In the genomic region with DNA sequence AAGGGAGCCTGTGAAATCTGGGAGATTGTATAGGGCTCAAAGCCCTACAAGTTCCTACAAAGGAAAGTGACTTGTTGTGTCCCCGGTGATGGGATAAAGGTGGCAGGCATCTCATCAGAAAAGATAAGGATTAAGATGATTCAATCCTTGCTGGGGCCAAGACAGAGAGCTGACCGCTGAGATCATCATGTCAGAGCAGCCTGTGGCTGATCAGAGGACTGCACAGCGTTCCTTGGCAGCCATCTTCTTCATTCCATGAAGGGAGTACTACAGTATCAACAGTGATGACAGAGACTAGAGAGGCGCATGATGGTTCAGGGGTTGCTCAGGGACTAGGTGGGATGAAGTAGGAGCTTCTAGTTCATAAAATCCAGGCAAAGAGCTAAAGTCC, we compare ENCODE assay signal across 14 mouse cellular contexts.
A peak's percentile ranks its signal among the peaks of the same experiment; 100 is the strongest.
DNase-seq lines count a peak whose midpoint lies in the region; ATAC-seq and TF ChIP-seq lines count a peak whose summit lies in the region.
"Had no signal": no experiment of that assay in that cellular context is flagged by ENCODE, and none has a peak within 500 bp of the region (broad histone marks: within the 10 kb centered on the region; RNA-seq: fewer than 3 reads in every experiment).

No protein-coding gene starts in this region.

- 0 out of 2 replicates have a peak, but pooled peaks cover 3% of the 10 kb centered on the region for H3K4me1 ChIP-seq in heart, embryonic 16.5 days (ENCODE audit: control insufficient read depth, insufficient read depth, low read length)
- peaks cover 5% of the 10 kb centered on the region for H3K4me1 ChIP-seq in heart, adult 2 months (ENCODE audit: control insufficient read depth, insufficient read depth, low read length)
- H3K4me1 ChIP-seq in midbrain, embryonic 13.5 days (replicated peaks): peaks cover 14% of the 10 kb centered on the region
- no peaks in the 10 kb centered on the region for H3K4me1 ChIP-seq in liver, postnatal 0 days (ENCODE audit: insufficient read depth)
- H3K4me1 ChIP-seq: liver, embryonic 13.5 days had no signal

- no peak for DNase-seq in heart, adult 2 months
- peak; percentile 59 for DNase-seq in MN1 (ENCODE audit: low spot score)
- DNase-seq in heart, postnatal 36 days: peak; percentile 8 to 25
- no peak for DNase-seq in kidney, postnatal 25 days
- DNase-seq in liver, postnatal 0 days: no peak
- DNase-seq: cerebellum, adult 11 months; liver, embryonic 13.5 days; thymus, postnatal 25 days had no signal

- intact Hi-C loops in heart, adult 2 months (cut with DNase I): no loop called here
- intact Hi-C loops in heart, postnatal 36 days (cut with DNase I): no loop called here

- H3K79me2 ChIP-seq in heart, adult 2 months (replicated peaks; ENCODE audit: control insufficient read depth, insufficient read depth, low read length): no peaks in the 10 kb centered on the region

- no peak for TF ChIP-seq CTCF in heart, adult 2 months (IDR thresholded peaks at IDR 0.05)
- TF ChIP-seq CTCF in liver, postnatal 0 days (IDR thresholded peaks at IDR 0.05; ENCODE audit: low read depth): no peak

- no peak overlapping the region for H3K4me3 ChIP-seq in heart, embryonic 16.5 days (ENCODE audit: low read length)
- no peak overlapping the region for H3K4me3 ChIP-seq in heart, adult 2 months
- H3K4me3 ChIP-seq in midbrain, embryonic 13.5 days (replicated peaks): no peak overlapping the region
- H3K4me3 ChIP-seq in liver, postnatal 0 days (ENCODE audit: low read depth, low read length): no peak overlapping the region
- H3K4me3 ChIP-seq: forebrain, embryonic 15.5 days; liver, embryonic 13.5 days had no signal

- no peak for TF ChIP-seq POLR2A in heart, adult 2 months (IDR thresholded peaks at IDR 0.05; ENCODE audit: insufficient read depth, low read depth, low read length)

- TF ChIP-seq EP300 in heart, adult 2 months (IDR thresholded peaks at IDR 0.05; ENCODE audit: insufficient read depth, low read depth, low read length): no peak
- no peak for TF ChIP-seq EP300 in liver, postnatal 0 days (IDR thresholded peaks at IDR 0.05; ENCODE audit: low read depth)

- 58% methylated on average over 4 of the region's 4 CpGs for WGBS in heart, embryonic 16.5 days
- WGBS in heart, adult 2 months: 63% methylated on average over 4 of the region's 4 CpGs
- 77% methylated on average over 4 of the region's 4 CpGs for WGBS in midbrain, embryonic 13.5 days
- WGBS in liver, postnatal 0 days (ENCODE audit: insufficient replicate concordance): 67% methylated on average over 4 of the region's 4 CpGs

- H3K27me3 ChIP-seq in heart, embryonic 16.5 days (ENCODE audit: control insufficient read depth, insufficient read depth, low read length): no peaks in the 10 kb centered on the region
- no peaks in the 10 kb centered on the region for H3K27me3 ChIP-seq in heart, adult 2 months (ENCODE audit: control insufficient read depth, insufficient read depth, low read length)
- no peaks in the 10 kb centered on the region for H3K27me3 ChIP-seq in midbrain, embryonic 13.5 days
- H3K27me3 ChIP-seq in liver, postnatal 0 days (ENCODE audit: insufficient read depth, low read length): no peaks in the 10 kb centered on the region
- H3K27me3 ChIP-seq: forebrain, embryonic 15.5 days; liver, embryonic 13.5 days had no signal

- H3K9me3 ChIP-seq in heart, embryonic 16.5 days (replicated peaks; ENCODE audit: control insufficient read depth, low read length): no peaks in the 10 kb centered on the region
- H3K9me3 ChIP-seq in midbrain, embryonic 13.5 days: no peaks in the 10 kb centered on the region
- H3K9me3 ChIP-seq in liver, postnatal 0 days (ENCODE audit: low read length): no peaks in the 10 kb centered on the region
- H3K9me3 ChIP-seq: forebrain, embryonic 15.5 days; liver, embryonic 13.5 days had no signal

- H3K36me3 ChIP-seq in heart, embryonic 16.5 days (ENCODE audit: control insufficient read depth, insufficient read depth): no peaks in the 10 kb centered on the region
- no peaks in the 10 kb centered on the region for H3K36me3 ChIP-seq in heart, adult 2 months (ENCODE audit: control insufficient read depth, insufficient read depth, low read length)
- no peaks in the 10 kb centered on the region for H3K36me3 ChIP-seq in midbrain, embryonic 13.5 days
- no peaks in the 10 kb centered on the region for H3K36me3 ChIP-seq in liver, postnatal 0 days (replicated peaks; ENCODE audit: insufficient read depth, low read length)
- H3K36me3 ChIP-seq: forebrain, embryonic 15.5 days; liver, embryonic 13.5 days had no signal

- no peak overlapping the region for H3K27ac ChIP-seq in heart, embryonic 16.5 days (ENCODE audit: low read length)
- no peak overlapping the region for H3K27ac ChIP-seq in heart, adult 2 months
- peak overlapping the region; percentile 64 for H3K27ac ChIP-seq in midbrain, embryonic 13.5 days
- H3K27ac ChIP-seq in liver, postnatal 0 days (ENCODE audit: low read depth): no peak overlapping the region
- H3K27ac ChIP-seq: forebrain, embryonic 15.5 days; liver, embryonic 13.5 days had no signal

- ATAC-seq in heart, embryonic 16.5 days (replicated peaks; ENCODE audit: extremely low read depth, insufficient read depth, low FRiP score): peak; percentile 55; the same call in 1 of the 2 replicates
- ATAC-seq in midbrain, embryonic 13.5 days: peak; percentile 35
- ATAC-seq in megakaryocyte progenitor cell, adult 5-6 weeks (replicated peaks; ENCODE audit: poor library complexity): no peak
- no peak for ATAC-seq in liver, postnatal 0 days
- ATAC-seq: activated CD4-positive, CD25-positive, alpha-beta regulatory T cell, adult 4 months; CD4-positive, CD25-positive, alpha-beta regulatory T cell, adult 4 months had no signal

- H3K4me2 ChIP-seq in heart, embryonic 16.5 days (ENCODE audit: low read depth, low read length): no peak overlapping the region
- H3K4me2 ChIP-seq in midbrain, embryonic 13.5 days (replicated peaks): no peak overlapping the region
- H3K4me2 ChIP-seq in liver, postnatal 0 days (ENCODE audit: low read depth, low read length): no peak overlapping the region
- H3K4me2 ChIP-seq: forebrain, embryonic 15.5 days; liver, embryonic 13.5 days had no signal

- H3K9ac ChIP-seq in heart, embryonic 16.5 days (ENCODE audit: low read length): no peak overlapping the region
- H3K9ac ChIP-seq in heart, adult 2 months (ENCODE audit: low read depth, low read length): no peak overlapping the region
- no peak overlapping the region for H3K9ac ChIP-seq in midbrain, embryonic 13.5 days (replicated peaks)
- no peak overlapping the region for H3K9ac ChIP-seq in liver, postnatal 0 days (replicated peaks)
- H3K9ac ChIP-seq: forebrain, embryonic 15.5 days; liver, embryonic 13.5 days had no signal

Comparison
In these comparisons a context has a peak if more than half of its experiments do, and no peak if none do; other contexts are left out.
1. DNase-seq: peak in MN1 (single experiment) and heart, postnatal 36 days (2 of 2); none in heart, adult 2 months (0 of 2), kidney, postnatal 25 days (0 of 2) and liver, postnatal 0 days (single experiment).
2. ATAC-seq: peak in heart, embryonic 16.5 days (single experiment) and midbrain, embryonic 13.5 days (single experiment); none in megakaryocyte progenitor cell, adult 5-6 weeks (single experiment) and liver, postnatal 0 days (single experiment).